Mouse (Mus musculus): ENCODE data around the gene Shprh.
"Not testable (repeated sequence)": the region's sequence is repeated elsewhere in the genome, so short reads cannot be mapped to it uniquely, and the experiment has no call there.

The Shprh gene

DNA sequence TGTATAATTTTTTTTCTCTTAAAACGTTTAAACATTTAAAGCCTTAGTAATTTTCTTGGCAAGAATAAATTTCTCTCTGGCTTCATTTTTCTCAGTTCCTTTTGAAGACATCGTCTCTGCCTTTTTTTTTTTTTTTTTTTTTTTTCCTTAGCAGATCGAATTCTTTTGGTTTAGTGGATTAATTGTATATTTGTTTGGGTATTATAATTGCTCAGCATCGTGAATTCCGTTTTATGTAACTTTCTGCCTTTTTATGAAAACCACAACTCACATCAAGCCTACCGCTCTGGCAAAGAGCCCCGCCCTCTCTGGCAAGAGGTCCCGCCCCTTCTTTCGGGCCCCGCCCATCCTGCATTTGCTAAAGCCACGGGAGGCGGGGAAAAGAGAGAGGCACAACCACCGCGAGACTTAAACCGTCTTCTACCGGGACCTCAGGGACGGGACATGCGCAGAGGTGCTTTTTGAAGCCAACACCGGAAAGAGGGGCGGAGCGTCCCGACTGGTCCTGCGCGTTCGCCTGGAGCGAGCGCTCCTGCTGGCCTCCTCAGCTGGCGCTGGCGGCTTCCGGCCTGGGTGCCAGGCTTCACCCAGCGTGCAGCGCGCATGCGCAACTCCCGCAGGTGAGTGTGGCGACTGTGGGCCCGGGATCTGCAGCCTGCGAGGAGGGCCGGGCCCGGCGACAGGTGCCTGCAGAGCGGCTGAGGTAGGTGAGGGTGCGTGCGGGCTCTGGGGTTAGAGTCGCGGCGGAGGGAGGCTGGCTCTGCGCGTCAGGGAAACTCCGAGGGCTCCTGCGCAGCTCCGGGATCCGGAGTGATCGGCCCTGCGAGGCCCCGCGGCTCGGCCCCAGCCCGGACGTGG is at the start of gene Shprh:
Shprh (plus strand) TSS at position 544 of the 858 bp plus-strand sequence.
- in situ Hi-C loops (cut with MboI), result no loop called here

DNA sequence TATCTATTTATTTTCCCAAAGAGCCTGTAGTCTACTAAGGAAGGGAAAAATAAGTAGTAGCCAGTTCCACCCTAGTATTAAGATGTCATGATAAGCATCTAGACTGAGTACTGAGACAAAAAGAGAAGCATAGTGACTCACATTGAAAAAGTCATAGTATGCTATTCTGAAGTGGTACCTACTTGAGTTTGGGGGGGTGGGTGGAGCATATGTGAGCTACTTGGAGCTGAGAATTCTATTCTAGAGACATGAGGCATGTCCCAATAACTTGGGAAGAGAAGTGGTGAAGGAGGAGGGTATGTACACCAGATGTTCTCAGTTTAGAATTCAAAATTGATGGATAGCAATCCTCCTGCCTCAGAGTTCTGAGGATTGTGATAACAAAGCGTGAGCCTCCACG is 27.4 kb upstream of the Shprh start:
- in situ Hi-C loops (cut with MboI), result no loop called here

DNA sequence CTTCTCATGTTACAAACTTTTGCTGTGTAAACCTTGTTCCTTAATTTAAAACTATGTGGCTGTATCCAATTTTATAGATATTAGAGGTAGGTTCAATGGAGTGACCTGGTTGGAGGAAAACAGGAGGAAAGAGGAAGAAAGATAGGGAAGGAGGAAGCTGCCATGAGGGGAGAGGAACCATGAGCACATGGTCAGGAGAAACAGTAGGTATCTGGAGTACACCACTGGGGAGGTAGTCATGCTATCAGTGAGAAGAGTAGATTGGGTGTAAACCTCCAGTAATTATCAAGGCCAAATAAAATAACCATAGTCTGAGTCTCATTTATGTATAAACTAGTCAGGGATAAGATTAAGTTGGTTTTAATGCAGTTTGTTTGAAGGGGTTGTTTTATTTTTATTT is 3.6 kb upstream of the Shprh start:
- in situ Hi-C loops (cut with MboI), result no loop called here

DNA sequence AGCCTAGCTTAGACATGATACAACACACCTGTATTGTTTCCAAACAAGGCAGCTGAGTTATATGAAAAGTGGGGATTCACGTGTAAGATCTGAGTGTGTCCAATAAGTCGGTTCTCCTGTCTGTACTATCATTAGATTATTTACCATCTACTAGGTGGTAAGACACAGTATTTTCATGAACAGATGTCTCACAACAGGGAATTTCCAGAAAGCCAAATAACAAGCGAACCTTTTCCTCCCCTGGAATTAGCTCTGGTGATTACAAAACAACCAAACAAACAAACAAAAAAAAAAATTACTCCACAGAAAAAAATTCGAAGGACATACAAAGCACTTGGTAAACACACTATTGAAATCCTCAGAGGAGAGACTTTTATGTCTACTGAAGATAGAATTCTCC is 781 bp upstream of the Shprh start:
- in situ Hi-C loops (cut with MboI), result no loop called here

DNA sequence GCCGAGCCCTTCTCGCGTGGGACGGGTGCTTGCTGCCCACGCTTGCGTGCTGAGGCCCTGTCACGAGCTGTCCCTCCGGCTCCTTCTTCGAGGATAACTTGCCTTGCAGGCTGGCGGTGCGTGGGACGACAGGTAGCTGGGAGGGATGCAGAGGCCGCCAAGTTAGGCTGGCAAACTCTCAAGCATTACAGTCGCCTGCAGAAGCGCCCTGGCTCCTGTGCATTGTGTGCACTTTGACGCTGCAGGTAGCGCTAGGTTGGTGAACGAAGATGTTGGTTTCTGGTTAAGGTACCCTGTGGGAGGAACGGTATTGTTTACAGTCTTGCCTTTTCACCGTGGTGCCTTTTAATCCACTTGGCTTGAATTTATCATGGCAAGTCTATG is 507 bp downstream of the Shprh start:
- in situ Hi-C loops (cut with MboI), result no loop called here

DNA sequence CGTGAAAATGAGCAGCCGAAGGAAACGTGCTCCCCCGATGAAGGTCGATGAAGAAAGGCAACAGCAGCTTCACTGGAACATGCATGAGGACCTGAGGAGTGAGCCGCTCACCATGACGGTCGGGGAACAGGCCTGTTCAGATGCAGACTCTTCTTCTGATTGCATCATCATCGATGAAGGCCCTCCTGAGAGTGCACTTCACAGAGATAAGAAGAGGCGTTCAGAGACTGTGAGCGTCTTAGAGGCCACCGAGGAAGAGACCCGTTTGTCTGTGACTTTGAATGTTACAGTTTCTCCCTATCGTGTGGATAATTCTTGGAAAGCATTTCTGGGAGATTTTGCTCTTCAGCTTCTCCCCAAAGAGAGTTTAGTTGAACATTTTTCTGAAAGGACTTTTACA is 2.4 kb downstream of the Shprh start:
- in situ Hi-C loops (cut with MboI), result no loop called here

DNA sequence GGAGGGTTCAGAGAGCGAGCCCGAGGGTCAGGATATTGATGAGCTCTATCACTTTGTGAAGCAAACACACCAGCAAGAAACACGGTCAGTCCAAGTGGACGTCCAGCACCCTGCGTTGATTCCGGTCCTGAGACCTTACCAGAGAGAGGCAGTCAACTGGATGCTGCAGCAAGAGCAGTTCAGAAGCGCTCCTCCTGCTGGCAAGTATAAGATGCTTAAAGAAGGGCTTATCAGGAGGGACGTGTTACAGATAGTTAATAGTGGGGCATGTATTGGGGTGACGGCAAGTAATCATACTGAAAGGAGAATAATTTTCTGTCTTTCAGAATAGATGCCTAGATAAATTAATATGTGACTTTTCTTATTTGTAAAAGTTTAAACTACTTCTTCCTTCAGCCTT is 7.8 kb downstream of the Shprh start:
- in situ Hi-C loops (cut with MboI), result no loop called here

DNA sequence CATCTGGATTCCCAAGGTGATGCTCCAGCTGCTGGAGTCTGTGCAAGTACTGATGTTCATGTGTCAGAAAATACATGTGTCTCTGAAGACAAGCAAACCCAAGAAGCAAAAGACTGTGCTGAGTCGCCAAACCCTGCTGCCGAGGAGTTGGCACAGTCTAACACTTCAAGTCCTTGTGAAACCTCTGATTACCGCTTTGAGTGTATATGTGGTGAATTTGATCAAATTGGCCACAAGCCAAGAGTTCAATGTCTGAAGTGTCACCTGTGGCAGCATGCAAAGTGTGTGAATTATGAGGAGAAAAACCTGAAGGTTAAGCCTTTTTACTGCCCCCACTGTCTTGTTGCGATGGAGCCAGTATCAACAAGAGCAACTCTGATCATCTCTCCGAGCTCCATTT is 15.3 kb downstream of the Shprh start:
- in situ Hi-C loops (cut with MboI), result no loop called here

DNA sequence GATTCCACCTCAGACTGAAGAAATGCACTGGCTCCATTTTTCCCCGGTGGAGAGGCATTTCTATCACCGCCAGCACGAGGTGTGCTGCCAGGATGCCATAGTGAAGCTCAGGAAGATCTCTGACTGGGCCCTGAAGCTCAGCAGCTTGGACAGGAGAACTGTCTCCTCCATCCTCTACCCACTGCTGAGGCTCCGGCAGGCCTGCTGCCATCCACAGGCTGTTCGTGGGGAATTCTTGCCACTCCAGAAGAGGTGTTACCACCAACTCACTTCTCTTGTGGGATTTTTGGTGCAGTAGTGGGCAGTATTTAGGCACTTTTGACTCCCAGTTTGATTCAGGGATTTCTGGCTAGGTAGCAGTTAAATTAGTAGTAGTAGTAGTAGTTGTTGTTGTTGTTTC is 21.0 kb downstream of the Shprh start:
- in situ Hi-C loops (cut with MboI), result no loop called here

DNA sequence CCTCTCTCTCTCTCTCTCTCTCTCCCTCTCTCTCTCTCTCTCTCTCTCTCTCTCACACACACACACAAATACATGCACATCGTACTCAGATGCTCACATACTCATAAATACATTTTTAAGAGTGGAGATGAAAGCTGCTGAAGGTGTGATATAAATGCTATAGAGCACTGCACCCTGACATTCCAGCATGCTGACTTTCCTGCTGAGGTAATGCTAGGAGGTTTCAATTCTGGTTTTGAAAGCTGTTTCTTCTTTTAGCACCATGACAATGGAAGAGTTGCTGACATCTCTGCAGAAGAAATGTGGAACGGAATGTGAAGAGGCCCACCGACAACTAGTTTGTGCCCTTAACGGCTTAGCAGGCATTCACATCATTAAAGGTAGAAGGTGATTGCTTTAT is 22.4 kb downstream of the Shprh start:
- in situ Hi-C loops (cut with MboI), result no loop called here

DNA sequence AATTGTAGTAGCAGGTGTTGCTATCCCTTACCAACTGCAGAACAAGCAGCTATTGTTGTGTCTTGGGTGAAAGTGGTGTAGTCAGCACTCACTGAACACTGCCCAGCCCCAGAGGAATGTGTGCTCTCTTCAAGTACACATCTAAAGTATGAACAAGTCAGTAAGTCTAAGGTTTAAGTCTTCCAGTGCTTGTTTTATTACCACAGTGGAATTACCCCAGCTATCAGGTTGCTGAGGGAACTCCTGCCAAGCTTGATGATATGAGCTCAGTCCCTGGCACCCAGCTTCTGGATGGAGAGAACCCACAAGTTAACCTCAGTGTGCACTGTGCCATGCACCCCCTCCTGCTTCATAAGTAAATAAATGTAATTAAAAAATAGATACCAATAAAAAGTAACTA is 23.3 kb downstream of the Shprh start:
- in situ Hi-C loops (cut with MboI), result no loop called here

DNA sequence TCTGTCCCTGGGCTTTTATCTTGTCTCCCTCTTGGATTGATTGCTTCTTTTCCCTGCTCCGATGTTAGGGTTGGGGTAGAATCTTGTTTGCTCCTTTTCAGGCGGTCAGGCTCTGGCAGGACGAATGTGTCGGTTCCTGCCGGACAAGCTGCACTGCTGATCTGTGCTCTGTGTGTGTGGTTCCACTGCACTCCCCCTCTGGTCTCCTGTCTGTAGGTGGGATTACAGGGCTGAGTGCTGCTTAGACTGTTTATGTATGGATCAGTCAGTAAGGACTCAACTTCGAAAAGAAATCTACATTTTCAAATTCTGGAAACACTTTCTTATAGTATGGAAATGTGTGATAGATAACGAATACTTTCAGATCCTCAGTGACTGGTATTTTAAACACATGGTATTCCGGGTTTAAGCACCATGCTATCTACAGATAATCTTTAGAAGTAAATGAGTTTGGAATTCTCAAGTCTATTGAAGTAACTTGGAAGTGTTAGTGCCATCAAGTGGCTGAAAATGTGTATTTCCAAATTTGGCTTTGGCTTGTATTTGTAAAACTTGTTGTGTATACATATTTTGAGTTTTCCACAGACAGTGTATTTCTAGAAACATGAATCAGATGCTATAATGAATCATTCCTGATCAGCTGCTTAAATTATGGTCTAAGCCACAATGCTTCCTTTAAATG is 26.7 kb downstream of the Shprh start:
- in situ Hi-C loops (cut with MboI), result no loop called here

DNA sequence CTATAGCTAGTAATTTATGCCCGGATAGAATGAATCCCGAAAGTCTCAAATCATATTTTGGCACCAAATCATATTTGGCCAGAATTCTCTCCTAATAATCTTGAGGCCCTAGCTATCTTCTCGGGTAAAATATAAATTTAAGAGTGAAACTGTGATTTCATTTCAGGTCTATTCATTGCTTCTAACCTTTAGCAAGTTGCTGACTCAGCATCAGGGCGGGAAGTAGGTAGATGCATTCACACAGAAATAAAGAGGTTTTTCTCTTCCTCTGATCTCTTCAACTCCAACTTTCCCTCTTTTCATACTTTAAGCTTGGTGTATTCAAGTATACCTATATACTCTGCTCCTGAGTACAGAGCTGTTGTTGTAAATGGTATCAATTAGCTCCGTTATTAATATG is 30.9 kb downstream of the Shprh start:
- in situ Hi-C loops (cut with MboI), result no loop called here

DNA sequence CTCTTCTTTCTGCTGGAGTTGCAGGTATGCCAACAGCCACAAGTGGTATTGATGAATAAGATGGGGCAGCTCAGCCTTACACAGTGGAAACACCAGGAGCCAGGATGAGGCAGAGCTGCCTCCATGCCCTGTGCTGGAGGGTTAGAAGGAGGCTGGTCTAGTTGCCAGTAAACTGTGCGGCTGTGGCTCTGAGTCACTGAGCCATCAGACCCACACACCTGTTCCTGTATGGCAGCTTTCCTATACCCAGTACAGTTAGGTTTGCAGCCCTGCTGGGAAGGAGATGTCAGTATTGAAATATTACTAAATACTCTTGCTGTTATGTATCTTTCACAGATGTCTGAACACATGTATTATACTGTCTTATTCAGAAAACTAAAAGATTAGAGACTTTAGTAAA is 48.1 kb downstream of the Shprh start:
- in situ Hi-C loops (cut with MboI), result no loop called here

DNA sequence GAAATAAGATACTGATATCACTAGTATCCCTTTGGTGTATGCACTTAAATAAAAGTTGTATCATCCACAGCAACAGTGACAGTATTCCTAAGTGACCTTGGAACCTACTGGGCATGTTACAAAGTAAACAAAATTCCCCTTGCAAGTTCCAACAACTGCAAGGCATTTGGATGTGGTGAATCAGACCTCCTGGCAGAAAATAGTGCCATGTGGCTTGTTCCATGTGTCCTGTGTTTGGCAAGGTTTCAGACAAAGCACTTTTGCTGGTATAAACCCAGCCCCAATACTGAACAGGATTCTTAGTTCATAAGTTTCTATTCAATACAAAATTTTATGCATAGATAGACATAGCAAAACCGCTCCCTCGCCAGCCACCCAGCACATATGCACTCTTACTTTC is 49.1 kb downstream of the Shprh start:
- in situ Hi-C loops (cut with MboI), result no loop called here

DNA sequence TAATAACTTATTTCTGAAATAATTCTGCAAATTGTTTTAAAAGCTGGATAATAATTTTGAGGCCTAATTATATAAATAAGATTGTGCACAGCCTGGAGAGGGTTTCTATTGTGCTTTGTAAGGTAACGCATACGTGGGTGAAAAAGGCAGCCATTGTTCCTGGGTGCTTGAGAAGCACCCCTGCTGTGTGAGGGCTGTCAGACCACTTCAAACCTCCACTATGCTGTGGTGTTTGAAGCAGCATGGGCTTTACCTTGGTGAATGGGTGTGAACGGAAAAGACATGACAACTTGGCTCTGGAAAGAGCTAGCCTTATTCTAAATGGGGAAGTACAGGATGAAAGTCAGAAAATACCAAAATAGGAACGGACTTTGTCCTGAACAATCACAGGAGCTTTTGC is 50.8 kb downstream of the Shprh start:
- in situ Hi-C loops (cut with MboI), result no loop called here

DNA sequence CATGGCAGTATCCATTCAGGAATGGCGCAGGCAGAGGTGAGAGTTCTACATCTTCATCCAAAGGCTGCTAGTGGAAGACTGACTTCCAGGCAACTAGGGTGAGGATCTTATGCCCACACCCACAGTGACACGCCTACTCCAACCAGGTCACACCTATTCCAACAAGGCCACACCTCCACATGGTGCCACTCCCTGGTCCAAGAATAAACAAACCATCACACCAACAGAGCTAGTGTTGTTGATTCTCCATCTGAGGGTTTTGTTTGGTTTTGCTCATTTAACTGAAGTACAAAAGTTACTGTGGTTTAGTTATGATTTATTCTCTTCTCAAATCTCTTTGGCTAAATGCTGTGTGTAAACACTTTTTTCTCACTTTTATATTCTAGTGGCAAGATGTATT is 56.7 kb downstream of the Shprh start:
- in situ Hi-C loops (cut with MboI), result not testable (repeated sequence)

DNA sequence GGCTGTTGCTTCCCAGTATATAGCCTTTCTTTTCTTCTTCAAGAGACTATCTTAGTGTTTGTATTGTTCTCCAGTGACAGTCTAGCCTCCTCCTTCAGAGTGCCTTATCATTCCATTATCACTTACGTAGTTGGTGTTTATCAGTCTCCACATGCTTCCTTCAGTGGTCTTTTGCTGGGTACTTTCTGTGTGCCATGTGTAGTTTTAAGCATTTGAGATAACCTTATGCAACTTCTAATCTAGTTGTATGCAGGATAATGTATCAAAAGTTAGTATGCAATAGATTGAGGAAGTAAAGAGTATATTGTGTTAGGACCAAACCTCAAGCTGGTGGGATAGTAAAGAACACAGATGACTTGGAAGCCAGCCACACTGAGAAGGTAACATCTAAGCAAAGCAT is 59.4 kb downstream of the Shprh start:
- in situ Hi-C loops (cut with MboI), result no loop called here

DNA sequence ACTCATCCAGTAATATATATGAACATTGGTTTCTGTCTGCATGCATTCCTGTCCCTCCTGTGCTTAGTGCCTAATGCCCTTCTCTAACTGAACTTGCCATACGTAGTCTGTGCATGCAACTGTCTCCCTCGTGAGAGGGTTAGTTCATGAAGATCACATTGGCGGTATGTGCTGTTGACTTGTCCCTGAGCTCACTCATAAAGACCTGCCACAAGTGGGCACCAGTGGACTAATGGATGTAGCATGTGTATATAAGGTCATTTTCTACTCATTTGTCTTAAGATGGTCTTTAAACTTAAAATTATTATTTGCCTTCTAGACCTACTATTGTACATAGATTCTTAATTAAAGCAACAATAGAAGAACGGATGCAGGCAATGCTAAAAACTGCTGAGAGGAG is 62.8 kb downstream of the Shprh start:
- in situ Hi-C loops (cut with MboI), result no loop called here

DNA sequence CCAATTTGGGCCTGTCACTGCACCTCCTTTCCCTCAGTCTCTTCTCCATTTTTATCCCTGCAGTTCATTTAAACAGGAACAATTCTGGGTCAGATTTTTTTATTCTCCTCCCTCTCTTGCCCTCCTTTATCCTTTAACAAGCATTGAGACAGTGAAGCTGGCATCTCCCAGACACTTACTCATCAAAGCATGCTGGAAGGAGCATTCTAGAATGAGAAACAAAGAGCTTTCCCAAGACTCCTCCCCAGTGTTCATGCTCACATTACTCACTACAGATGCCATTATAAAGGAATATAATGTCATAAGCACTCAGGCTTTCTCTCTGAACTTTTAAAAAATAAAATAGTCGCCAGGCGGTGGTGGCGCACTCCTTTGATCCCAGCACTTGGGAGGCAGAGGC is 77.2 kb downstream of the Shprh start:
- in situ Hi-C loops (cut with MboI), result no loop called here

DNA sequence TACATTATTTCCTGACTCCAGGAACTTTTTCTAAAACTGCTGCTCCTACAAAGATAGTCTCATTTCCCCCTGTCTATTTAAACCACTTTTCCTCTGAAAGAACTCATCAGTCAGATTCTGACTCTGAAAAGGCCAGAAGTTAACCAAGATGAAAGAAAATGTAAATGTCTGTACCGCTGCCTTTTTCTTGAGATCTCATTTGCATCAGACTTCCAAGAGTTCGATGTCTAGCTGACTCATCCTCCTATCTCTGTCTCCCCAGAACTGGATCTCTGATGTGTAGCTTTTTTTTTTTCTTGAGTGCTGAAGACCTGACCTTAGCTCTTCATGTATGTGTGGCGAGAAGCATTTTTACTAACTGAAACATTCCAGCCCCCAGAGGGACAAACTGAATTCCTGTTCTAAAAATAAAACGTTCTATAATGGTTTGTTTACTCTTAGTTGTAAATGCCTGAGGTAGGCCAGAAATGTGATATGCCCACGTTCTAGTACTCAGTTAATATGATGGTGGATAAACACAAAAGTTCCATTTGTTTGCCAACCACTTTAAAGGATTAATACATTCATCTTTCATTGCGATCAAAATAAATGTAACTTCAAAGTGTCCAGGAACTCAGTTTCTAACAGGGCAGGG is 80.4 kb downstream of the Shprh start:
- in situ Hi-C loops (cut with MboI), result no loop called here

DNA sequence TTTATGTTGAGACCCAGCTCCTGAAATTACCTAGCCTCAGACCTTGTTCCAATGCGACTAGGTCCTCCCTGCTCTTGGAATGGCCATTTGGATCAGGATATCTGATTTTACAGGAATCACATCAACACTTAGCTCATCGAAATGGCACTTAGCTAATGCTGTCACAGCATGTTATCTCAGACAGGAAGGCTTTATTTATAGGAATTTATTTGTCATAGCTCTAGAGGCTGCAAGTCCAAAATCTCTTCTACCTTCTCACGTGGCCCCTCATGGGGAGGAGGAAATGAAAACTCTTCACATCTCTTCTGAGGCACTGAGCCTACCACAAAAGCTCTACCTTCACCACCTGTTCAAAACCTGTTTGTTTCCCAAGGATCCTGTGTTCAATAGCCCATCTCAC is 84.0 kb downstream of the Shprh start:
- in situ Hi-C loops (cut with MboI), result no loop called here

DNA sequence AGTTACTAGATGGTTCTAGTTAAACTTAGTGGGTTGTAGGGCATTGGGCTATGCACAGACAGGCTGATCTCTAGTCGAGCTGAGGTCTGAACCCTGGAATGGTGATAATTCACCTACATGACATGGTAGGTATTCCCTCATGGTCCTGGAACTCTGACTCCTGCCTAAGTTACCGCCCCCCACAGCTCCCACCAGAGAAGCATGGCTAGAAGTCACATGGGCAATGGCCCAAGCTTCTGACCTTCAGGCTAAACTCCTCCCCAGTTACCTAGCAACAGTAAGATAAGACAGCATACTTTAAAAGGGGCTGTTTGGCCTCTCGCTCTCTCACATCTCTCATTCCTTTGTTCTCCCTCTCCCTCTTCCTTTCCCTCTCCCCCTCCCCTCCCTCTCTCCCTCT is 93.8 kb downstream of the Shprh start:
- in situ Hi-C loops (cut with MboI), result not testable (repeated sequence)

Data from mature B cell (primary cell).